8 mouse cellular contexts compared by ENCODE assay signal in the genomic region with DNA sequence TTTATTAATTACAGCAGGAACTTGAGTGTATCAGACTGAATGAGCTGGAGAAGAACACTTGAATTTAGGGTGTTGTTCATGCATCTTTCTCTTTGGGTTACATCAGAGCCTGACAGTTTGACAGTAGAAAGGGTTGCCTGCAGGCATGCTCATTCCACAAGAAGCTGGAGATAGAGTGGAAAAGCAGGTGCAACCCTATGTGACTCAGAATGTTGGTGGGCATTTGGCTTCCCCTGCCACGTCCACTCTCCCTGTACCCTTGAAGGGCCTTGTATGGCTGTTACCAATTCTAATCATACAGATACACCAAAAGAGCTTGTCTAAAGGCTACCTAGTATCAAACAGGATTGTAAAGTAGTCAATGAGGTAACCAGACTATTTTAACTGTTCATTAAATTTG.
DNase-seq lines count a peak whose midpoint lies in the region; ATAC-seq and TF ChIP-seq lines count a peak whose summit lies in the region.
"Had no signal": no experiment of that assay in that cellular context is flagged by ENCODE, and none has a peak within 500 bp of the region (broad histone marks: within the 10 kb centered on the region; RNA-seq: fewer than 3 reads in every experiment).

No protein-coding gene starts in this region.

- peak overlapping the region; percentile 70 for H3K27ac ChIP-seq in hindbrain, embryonic 10.5 days
- H3K27ac ChIP-seq in hindbrain, embryonic 12.5 days = no peak overlapping the region
- peak overlapping the region; percentile 74 for H3K27ac ChIP-seq in lung, postnatal 0 days (ENCODE audit: low read length)
- H3K27ac ChIP-seq in embryonic facial prominence, embryonic 15.5 days (replicated peaks) = peak overlapping the region; percentile 56; the same call in 1 of the 2 replicates
- H3K27ac ChIP-seq in stomach, embryonic 14.5 days (ENCODE audit: low read length) = peak overlapping the region; percentile 3; the same call in 1 of the 2 replicates
- no peak overlapping the region for H3K27ac ChIP-seq in forebrain, embryonic 16.5 days (ENCODE audit: low read length)

- H3K9ac ChIP-seq in hindbrain, embryonic 12.5 days = no peak overlapping the region
- H3K9ac ChIP-seq in lung, postnatal 0 days (replicated peaks; ENCODE audit: low read depth) = no peak overlapping the region
- no peak overlapping the region for H3K9ac ChIP-seq in embryonic facial prominence, embryonic 15.5 days
- H3K9ac ChIP-seq in stomach, embryonic 14.5 days (replicated peaks; ENCODE audit: low read depth, low read length) = no peak overlapping the region
- H3K9ac ChIP-seq in forebrain, embryonic 16.5 days (replicated peaks; ENCODE audit: low read depth, low read length) = no peak overlapping the region

- no peak overlapping the region for H3K4me2 ChIP-seq in hindbrain, embryonic 12.5 days (replicated peaks)
- H3K4me2 ChIP-seq in lung, postnatal 0 days (replicated peaks; ENCODE audit: low read depth, low read length) = no peak overlapping the region
- H3K4me2 ChIP-seq in embryonic facial prominence, embryonic 15.5 days (replicated peaks) = no peak overlapping the region
- no peak overlapping the region for H3K4me2 ChIP-seq in stomach, embryonic 14.5 days (replicated peaks; ENCODE audit: low read depth, low read length)
- H3K4me2 ChIP-seq in forebrain, embryonic 16.5 days (ENCODE audit: low read length) = no peak overlapping the region

- H3K4me1 ChIP-seq in hindbrain, embryonic 10.5 days (replicated peaks) = peaks cover 33% of the 10 kb centered on the region
- peaks cover 8% of the 10 kb centered on the region for H3K4me1 ChIP-seq in hindbrain, embryonic 12.5 days
- H3K4me1 ChIP-seq in lung, postnatal 0 days (ENCODE audit: insufficient read depth, low read depth, low read length) = peaks cover 23% of the 10 kb centered on the region
- H3K4me1 ChIP-seq in embryonic facial prominence, embryonic 15.5 days = peaks cover 28% of the 10 kb centered on the region
- H3K4me1 ChIP-seq in stomach, embryonic 14.5 days (ENCODE audit: control insufficient read depth, insufficient read depth, low read length) = 0 out of 2 replicates have a peak, but pooled peaks cover 5% of the 10 kb centered on the region
- peaks cover 15% of the 10 kb centered on the region for H3K4me1 ChIP-seq in forebrain, embryonic 16.5 days (replicated peaks; ENCODE audit: control insufficient read depth, insufficient read depth, low read length)

- ATAC-seq in hindbrain, embryonic 12.5 days (ENCODE audit: low FRiP score) = no peak
- no peak for ATAC-seq in lung, postnatal 0 days
- no peak for ATAC-seq in embryonic facial prominence, embryonic 15.5 days (ENCODE audit: insufficient number of reproducible peaks, low FRiP score, low TSS enrichment, low read depth)
- no peak for ATAC-seq in stomach, embryonic 14.5 days (ENCODE audit: insufficient number of reproducible peaks, insufficient read depth, low FRiP score, low read depth)
- ATAC-seq in forebrain, embryonic 16.5 days = no peak

- H3K4me3 ChIP-seq in hindbrain, embryonic 10.5 days = no peak overlapping the region
- no peak overlapping the region for H3K4me3 ChIP-seq in hindbrain, embryonic 12.5 days
- no peak overlapping the region for H3K4me3 ChIP-seq in lung, postnatal 0 days (ENCODE audit: low read depth, low read length)
- H3K4me3 ChIP-seq in embryonic facial prominence, embryonic 15.5 days (replicated peaks) = no peak overlapping the region
- no peak overlapping the region for H3K4me3 ChIP-seq in stomach, embryonic 14.5 days (ENCODE audit: low read depth, low read length)
- no peak overlapping the region for H3K4me3 ChIP-seq in forebrain, embryonic 16.5 days (replicated peaks; ENCODE audit: low read length)

- H3K36me3 ChIP-seq in hindbrain, embryonic 10.5 days = peaks cover 22% of the 10 kb centered on the region; the same call in 1 of the 2 replicates
- H3K36me3 ChIP-seq in hindbrain, embryonic 12.5 days = peaks cover 9% of the 10 kb centered on the region; the same call in 1 of the 2 replicates
- peaks cover 8% of the 10 kb centered on the region; the same call in 1 of the 2 replicates for H3K36me3 ChIP-seq in lung, postnatal 0 days (ENCODE audit: insufficient read depth, low read length)
- no peaks in the 10 kb centered on the region for H3K36me3 ChIP-seq in embryonic facial prominence, embryonic 15.5 days
- H3K36me3 ChIP-seq in stomach, embryonic 14.5 days (ENCODE audit: control insufficient read depth, insufficient read depth, low read length) = peaks cover 6% of the 10 kb centered on the region; the same call in 1 of the 2 replicates
- no peaks in the 10 kb centered on the region for H3K36me3 ChIP-seq in forebrain, embryonic 16.5 days (ENCODE audit: control insufficient read depth, insufficient read depth)

- DNase-seq in hindbrain, embryonic 10.5 days (ENCODE audit: low spot score) = no peak
- DNase-seq in lung, postnatal 0 days (ENCODE audit: low spot score) = no peak
- no peak for DNase-seq in lung, postnatal 36 days
- DNase-seq: thymus, postnatal 36 days had no signal

- no peaks in the 10 kb centered on the region for H3K9me3 ChIP-seq in hindbrain, embryonic 10.5 days
- no peaks in the 10 kb centered on the region for H3K9me3 ChIP-seq in hindbrain, embryonic 12.5 days (replicated peaks)
- H3K9me3 ChIP-seq in lung, postnatal 0 days (ENCODE audit: low read length) = no peaks in the 10 kb centered on the region
- H3K9me3 ChIP-seq in embryonic facial prominence, embryonic 15.5 days (replicated peaks) = no peaks in the 10 kb centered on the region
- H3K9me3 ChIP-seq in stomach, embryonic 14.5 days (ENCODE audit: control insufficient read depth, low read depth, low read length) = no peaks in the 10 kb centered on the region
- H3K9me3 ChIP-seq in forebrain, embryonic 16.5 days (ENCODE audit: control insufficient read depth, low read length) = no peaks in the 10 kb centered on the region

- TF ChIP-seq EP300 in lung, postnatal 0 days (IDR thresholded peaks at IDR 0.05) = no peak

- WGBS in hindbrain, embryonic 10.5 days = 90% methylated on average over 1 of the region's 1 CpGs
- WGBS in hindbrain, embryonic 12.5 days = 77% methylated on average over 1 of the region's 1 CpGs
- WGBS in lung, postnatal 0 days = 73% methylated on average over 1 of the region's 1 CpGs
- WGBS in embryonic facial prominence, embryonic 15.5 days = 78% methylated on average over 1 of the region's 1 CpGs
- WGBS in stomach, embryonic 14.5 days = 88% methylated on average over 1 of the region's 1 CpGs
- WGBS in forebrain, embryonic 16.5 days = 94% methylated on average over 1 of the region's 1 CpGs

- no peaks in the 10 kb centered on the region for H3K27me3 ChIP-seq in hindbrain, embryonic 10.5 days (ENCODE audit: insufficient read depth, poor library complexity, severe bottlenecking)
- H3K27me3 ChIP-seq in hindbrain, embryonic 12.5 days = no peaks in the 10 kb centered on the region
- H3K27me3 ChIP-seq in lung, postnatal 0 days (replicated peaks; ENCODE audit: insufficient read depth, low read length) = no peaks in the 10 kb centered on the region
- H3K27me3 ChIP-seq in embryonic facial prominence, embryonic 15.5 days = no peaks in the 10 kb centered on the region
- no peaks in the 10 kb centered on the region for H3K27me3 ChIP-seq in stomach, embryonic 14.5 days (ENCODE audit: control insufficient read depth, insufficient read depth, low read length)
- H3K27me3 ChIP-seq in forebrain, embryonic 16.5 days (replicated peaks; ENCODE audit: control insufficient read depth, insufficient read depth, low read length) = no peaks in the 10 kb centered on the region

- TF ChIP-seq CTCF in lung, postnatal 0 days (IDR thresholded peaks at IDR 0.05) = no peak

Comparison
In these comparisons a context has a peak if more than half of its experiments do, and no peak if none do; other contexts are left out.
1. H3K27ac ChIP-seq: peak in hindbrain, embryonic 10.5 days (single experiment), lung, postnatal 0 days (single experiment), embryonic facial prominence, embryonic 15.5 days (single experiment) and stomach, embryonic 14.5 days (single experiment); none in hindbrain, embryonic 12.5 days (single experiment) and forebrain, embryonic 16.5 days (single experiment).